Comparison of ENCODE assay signal across 10 mouse cellular contexts in genomic region chr9:110466179-110466578, GRCm38 (mm10). TPM values are rescaled to one million over a fixed set of nuclear protein-coding genes. Genes with fewer than 3 reads are reported as not detected.
DNase-seq lines count a peak whose midpoint lies in the region; ATAC-seq and TF ChIP-seq lines count a peak whose summit lies in the region.
"Had no signal": no experiment of that assay in that cellular context is flagged by ENCODE, and none has a peak within 500 bp of the region (broad histone marks: within the 10 kb centered on the region; RNA-seq: fewer than 3 reads in every experiment).

No protein-coding gene starts in this region.

- no peaks in the 10 kb centered on the region for H3K4me1 ChIP-seq in kidney, embryonic 15.5 days
- H3K4me1 ChIP-seq in bone marrow, adult 2 months (ENCODE audit: control insufficient read depth, insufficient read depth, low read length) = no peaks in the 10 kb centered on the region; the same call in 1 of the 2 replicates
- H3K4me1 ChIP-seq in spleen, adult 2 months (ENCODE audit: control insufficient read depth, insufficient read depth, insufficient read length) = peaks cover 3% of the 10 kb centered on the region; the same call in 1 of the 2 replicates
- no peaks in the 10 kb centered on the region for H3K4me1 ChIP-seq in hindbrain, embryonic 10.5 days (replicated peaks)
- H3K4me1 ChIP-seq: hindbrain, embryonic 13.5 days; limb, embryonic 13.5 days had no signal

- no peak for TF ChIP-seq POLR2A in bone marrow, adult 2 months (IDR thresholded peaks at IDR 0.05; ENCODE audit: borderline replicate concordance, control insufficient read depth, low read depth, low read length)
- no peak for TF ChIP-seq POLR2A in spleen, adult 2 months (IDR thresholded peaks at IDR 0.05; ENCODE audit: low read depth, low read length)

- peak; percentile 64 for TF ChIP-seq CTCF in bone marrow, adult 2 months (IDR thresholded peaks at IDR 0.05; ENCODE audit: control insufficient read depth, insufficient read depth, low read length)
- TF ChIP-seq CTCF in spleen, adult 2 months (IDR thresholded peaks at IDR 0.05; ENCODE audit: extremely low read depth, insufficient read depth, insufficient read length, insufficient replicate concordance) = peak; percentile 67; the same call in 1 of the 2 replicates

- DNase-seq in kidney, adult 18-20 months = peak; percentile 35
- peak; percentile 48 to 71 for DNase-seq in CD8-positive naive resting alpha-beta T cell, adult 2 months (ENCODE audit: low read depth in 2 of 2, low spot score in 2 of 2)
- DNase-seq in spleen, adult 2 months (ENCODE audit: low read depth in 1 of 2, low spot score in 2 of 2) = peak in 1 of 2 experiments; percentile 62
- DNase-seq in yolk sac, embryonic 10.5 days (ENCODE audit: low spot score) = no peak
- DNase-seq in testis, postnatal 10 days (ENCODE audit: low spot score) = no peak
- no peak for DNase-seq in hindbrain, embryonic 10.5 days (ENCODE audit: low spot score)

- H3K4me2 ChIP-seq in kidney, embryonic 15.5 days = no peak overlapping the region
- H3K4me2 ChIP-seq: hindbrain, embryonic 13.5 days; limb, embryonic 13.5 days had no signal

- ATAC-seq in kidney, embryonic 15.5 days (replicated peaks; ENCODE audit: low FRiP score) = no peak

- no peaks in the 10 kb centered on the region for H3K9me3 ChIP-seq in kidney, embryonic 15.5 days (replicated peaks)
- no peaks in the 10 kb centered on the region for H3K9me3 ChIP-seq in hindbrain, embryonic 10.5 days
- H3K9me3 ChIP-seq: hindbrain, embryonic 13.5 days; limb, embryonic 13.5 days had no signal

- H3K27ac ChIP-seq in kidney, embryonic 15.5 days = no peak overlapping the region
- no peak overlapping the region for H3K27ac ChIP-seq in bone marrow, adult 2 months (ENCODE audit: control insufficient read depth, insufficient read depth, low read depth, low read length, poor library complexity)
- H3K27ac ChIP-seq in spleen, adult 2 months (ENCODE audit: insufficient read depth, low read length) = no peak overlapping the region
- H3K27ac ChIP-seq in hindbrain, embryonic 10.5 days = no peak overlapping the region
- H3K27ac ChIP-seq: hindbrain, embryonic 13.5 days; limb, embryonic 13.5 days had no signal

- no peak overlapping the region for H3K9ac ChIP-seq in kidney, embryonic 15.5 days
- H3K9ac ChIP-seq: hindbrain, embryonic 13.5 days; limb, embryonic 13.5 days had no signal

- H3K4me3 ChIP-seq in kidney, embryonic 15.5 days (replicated peaks) = no peak overlapping the region
- no peak overlapping the region for H3K4me3 ChIP-seq in bone marrow, adult 2 months (replicated peaks; ENCODE audit: control insufficient read depth, low read depth, low read length)
- no peak overlapping the region for H3K4me3 ChIP-seq in spleen, adult 2 months (ENCODE audit: extremely low read depth, insufficient read depth, insufficient read length)
- no peak overlapping the region for H3K4me3 ChIP-seq in hindbrain, embryonic 10.5 days
- H3K4me3 ChIP-seq: hindbrain, embryonic 13.5 days; limb, embryonic 13.5 days had no signal

- WGBS in kidney, embryonic 15.5 days = 91% methylated on average over 3 of the region's 3 CpGs
- 82% methylated on average over 3 of the region's 3 CpGs for WGBS in bone marrow, adult 2 months
- 85% methylated on average over 3 of the region's 3 CpGs for WGBS in spleen, adult 2 months
- 82% methylated on average over 3 of the region's 3 CpGs for WGBS in hindbrain, embryonic 10.5 days

- no peaks in the 10 kb centered on the region for H3K27me3 ChIP-seq in kidney, embryonic 15.5 days
- no peaks in the 10 kb centered on the region for H3K27me3 ChIP-seq in spleen, adult 2 months (ENCODE audit: control insufficient read depth, insufficient read depth, low read length)
- H3K27me3 ChIP-seq in hindbrain, embryonic 10.5 days (ENCODE audit: insufficient read depth, poor library complexity, severe bottlenecking) = no peaks in the 10 kb centered on the region
- H3K27me3 ChIP-seq: hindbrain, embryonic 13.5 days; limb, embryonic 13.5 days had no signal

- H3K36me3 ChIP-seq in kidney, embryonic 15.5 days = 0 out of 2 replicates have a peak, but pooled peaks cover 5% of the 10 kb centered on the region
- H3K36me3 ChIP-seq in spleen, adult 2 months (ENCODE audit: control insufficient read depth, insufficient read depth, low read length) = no peaks in the 10 kb centered on the region; the same call in 1 of the 2 replicates
- peaks cover 6% of the 10 kb centered on the region; the same call in 1 of the 2 replicates for H3K36me3 ChIP-seq in hindbrain, embryonic 10.5 days

RNA-seq across cellular contexts. Expression of gene Klhl18, which starts 10.3 kb away (rescaled TPM):
- 8.9 and 10.5 TPM in 2 replicates for polyA plus RNA-seq in kidney, embryonic 15.5 days (2015; fragmentation: Nextera tagmentation; extraction: Ambion mirVana)
- 6.2 and 18.4 TPM in 2 replicates for polyA plus RNA-seq in bone marrow, adult 2 months (2011; ENCODE audit: insufficient read depth, insufficient read length, low replicate concordance, missing spikeins)
- 22.5 and 23.1 TPM in 2 replicates for polyA plus RNA-seq in spleen, adult 2 months (2012; rRNA removed)
- polyA plus RNA-seq in hindbrain, embryonic 10.5 days (2016; fragmentation: Nextera tagmentation; extraction: Ambion mirVana) = 11.0 and 11.8 TPM in 2 replicates

RNA-seq across cellular contexts. Expression of gene Kif9, which starts 10.6 kb away (rescaled TPM):
- polyA plus RNA-seq in kidney, embryonic 15.5 days (2015; fragmentation: Nextera tagmentation; extraction: Ambion mirVana) = 0.82 and 1.5 TPM in 2 replicates
- not detected in 2 replicates for polyA plus RNA-seq in bone marrow, adult 2 months (2011; ENCODE audit: insufficient read depth, insufficient read length, low replicate concordance, missing spikeins)
- polyA plus RNA-seq in spleen, adult 2 months (2012; rRNA removed) = 1.3 and 2.1 TPM in 2 replicates
- 2.1 and 3.1 TPM in 2 replicates for polyA plus RNA-seq in hindbrain, embryonic 10.5 days (2016; fragmentation: Nextera tagmentation; extraction: Ambion mirVana)

RNA-seq across cellular contexts. Expression of gene Ngp, which starts 46.6 kb away (rescaled TPM):
- polyA plus RNA-seq in kidney, embryonic 15.5 days (2015; fragmentation: Nextera tagmentation; extraction: Ambion mirVana) = 5.4 and 6.8 TPM in 2 replicates
- 1,341 and 3,924 TPM in 2 replicates for polyA plus RNA-seq in bone marrow, adult 2 months (2011; ENCODE audit: insufficient read depth, insufficient read length, low replicate concordance, missing spikeins)
- polyA plus RNA-seq in spleen, adult 2 months (2012; rRNA removed) = 54.9 and 71.8 TPM in 2 replicates
- polyA plus RNA-seq in hindbrain, embryonic 10.5 days (2016; fragmentation: Nextera tagmentation; extraction: Ambion mirVana) = not detected in 2 replicates

RNA-seq across cellular contexts. Expression of gene Ptpn23, which starts 58.2 kb away (rescaled TPM):
- polyA plus RNA-seq in kidney, embryonic 15.5 days (2015; fragmentation: Nextera tagmentation; extraction: Ambion mirVana) = 16.9 and 17.5 TPM in 2 replicates
- 7.6 and 20.4 TPM in 2 replicates for polyA plus RNA-seq in bone marrow, adult 2 months (2011; ENCODE audit: insufficient read depth, insufficient read length, low replicate concordance, missing spikeins)
- polyA plus RNA-seq in spleen, adult 2 months (2012; rRNA removed) = 35.8 and 35.9 TPM in 2 replicates
- polyA plus RNA-seq in hindbrain, embryonic 10.5 days (2016; fragmentation: Nextera tagmentation; extraction: Ambion mirVana) = 15.5 and 19.2 TPM in 2 replicates

Comparison
In these comparisons a context has a peak if more than half of its experiments do, and no peak if none do; other contexts are left out.
1. DNase-seq: peak in kidney, adult 18-20 months (single experiment) and CD8-positive naive resting alpha-beta T cell, adult 2 months (2 of 2); none in yolk sac, embryonic 10.5 days (single experiment), testis, postnatal 10 days (single experiment) and hindbrain, embryonic 10.5 days (single experiment).
2. RNA of gene Ngp, which starts 46.6 kb away (polyA plus RNA-seq): 1,341 to 3,924 TPM in bone marrow, adult 2 months; 54.9 to 71.8 TPM in spleen, adult 2 months, 5.4 to 6.8 TPM in kidney, embryonic 15.5 days and not detected in hindbrain, embryonic 10.5 days; every median in the first group is over 10 times any median in the second.